Mouse (Mus musculus) megakaryocyte, embryonic 14.5 days (primary cell): ENCODE measurements at regions not wholly inside any gene's neighbourhood (a gene's known extent, or its start where the extent isn't known, plus 50 kb on each side); places are given as distances from the start of the nearest gene placed in this dataset.

ENCODE experiments used
- FLI1 ChIP-seq: IDR thresholded peaks from 2 replicates; pipeline ENCODE4 v1.6.1; 2012; ENCODE audit warnings: low read length, inconsistent platforms, mixed read lengths
- GATA1 ChIP-seq: IDR thresholded peaks from 3 replicates; pipeline ENCODE4 v1.6.1; 2012; ENCODE audit warnings: mixed read lengths, low read length, inconsistent platforms, borderline replicate concordance

GRCm38 (mm10) chrX:103551304-103551703 lies 79.1 kb upstream of the Zcchc13 start:
- no peak for TF ChIP-seq GATA1
- no peak for TF ChIP-seq FLI1
